Mouse (Mus musculus): ENCODE data around the gene 2010111I01Rik.

DNA sequence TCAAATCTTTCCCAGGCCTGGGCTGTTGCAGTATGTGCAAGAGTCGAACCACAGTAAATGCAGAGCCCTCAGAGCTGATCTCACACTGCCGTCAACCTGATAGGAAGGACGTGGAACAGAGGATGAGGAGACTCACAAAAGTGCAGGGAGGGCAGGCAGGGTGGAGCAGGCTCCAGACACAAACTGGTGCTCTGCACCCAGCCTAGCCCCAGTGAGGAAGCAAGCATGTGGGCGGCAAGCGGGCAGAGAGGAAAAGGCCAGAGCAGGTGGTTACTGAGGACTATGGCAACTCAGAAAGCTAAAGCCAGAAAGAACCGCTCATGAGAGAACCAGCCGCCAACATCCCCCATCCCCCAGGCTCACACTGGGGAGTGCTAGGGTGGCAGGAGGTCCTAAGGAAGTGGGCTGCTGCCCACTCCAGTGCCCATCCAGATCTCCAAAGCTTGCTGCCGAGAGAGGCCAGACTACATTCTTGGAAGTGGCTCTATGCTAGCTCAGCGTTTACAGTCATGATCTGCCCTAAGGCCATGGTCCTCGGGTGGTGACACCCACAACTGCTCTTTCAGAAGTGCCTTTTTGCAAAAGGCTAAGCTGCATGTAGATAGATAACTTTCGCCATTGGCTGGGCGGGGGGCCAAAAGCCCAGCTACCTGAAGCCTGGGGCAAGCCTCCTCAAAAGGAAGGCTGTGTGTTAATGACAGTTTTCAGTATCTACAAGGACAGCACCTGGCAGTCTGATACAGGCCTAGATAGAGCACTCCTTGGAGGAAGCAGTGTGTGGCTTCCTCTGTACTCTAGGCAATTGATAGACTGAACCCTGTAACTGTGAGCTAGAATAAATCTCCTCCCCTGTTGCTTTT is 349.3 kb downstream of the 2010111I01Rik start:
- TF ChIP-seq POLR2A (IDR thresholded peaks at IDR 0.05; ENCODE audit: low read depth, low read length): no peak
- TF ChIP-seq CTCF (conservative IDR thresholded peaks at IDR 0.05; ENCODE audit: insufficient read depth, insufficient read length, low read depth, low read length): no peak

Data from kidney, adult 2 months (tissue).